Mouse (Mus musculus) neural tube, embryonic 12.5 days (tissue): ENCODE data around the gene Cbx8. TPM values are rescaled to one million over a fixed set of nuclear protein-coding genes. Genes with fewer than 3 reads are reported as not detected.

ENCODE experiments used
- ATAC-seq: fragments of 200-750 bp; cut with Nextera tagmentation; 2 replicates; pipeline ENCODE4 v1.8.0; 2017; ENCODE audit warnings: low read depth, mild to moderate bottlenecking, moderate TSS enrichment, moderate library complexity; ENCODE audit not compliant: low FRiP score
- H3K27ac ChIP-seq: fragments of 300-500 bp; sonication (generic); 2 replicates; pipeline ENCODE4 v1.5.1; 2016
- H3K27me3 ChIP-seq: fragments of 300-500 bp; sonication (generic); replicated peaks from 2 replicates; pipeline ENCODE4 v1.6.1; 2016; ENCODE audit warnings: mild to moderate bottlenecking
- H3K36me3 ChIP-seq: fragments of 300-500 bp; sonication (generic); 2 replicates; pipeline ENCODE4 v1.6.1; 2016; ENCODE audit warnings: mild to moderate bottlenecking
- H3K4me1 ChIP-seq: fragments of 300-500 bp; sonication (generic); 2 replicates; pipeline ENCODE4 v1.6.1; 2016
- H3K4me2 ChIP-seq: fragments of 300-500 bp; sonication (generic); replicated peaks from 2 replicates; pipeline ENCODE4 v1.6.1; 2016; ENCODE audit warnings: mild to moderate bottlenecking
- H3K4me3 ChIP-seq: fragments of 300-500 bp; sonication (generic); 2 replicates; pipeline ENCODE4 v1.5.1; 2016
- H3K9ac ChIP-seq: fragments of 300-500 bp; sonication (generic); 2 replicates; pipeline ENCODE4 v1.6.1; 2016; ENCODE audit warnings: mild to moderate bottlenecking
- H3K9me3 ChIP-seq: fragments of 300-500 bp; sonication (generic); 2 replicates; pipeline ENCODE4 v1.6.1; 2016; ENCODE audit warnings: mild to moderate bottlenecking
- WGBS: fragments of 180-500 bp; shearing (Covaris S2); methylation state at CpG from one replicate; pipeline ENCODE4 v1.1.7; 2016; 5-methylcytosine and 5-hydroxymethylcytosine counted together
- polyA plus RNA-seq: library from polyadenylated mRNA; unstranded; fragments of >200 nt; fragmentation: Nextera tagmentation; extraction: Ambion mirVana; gene quantifications from 2 replicates; pipeline ENCODE4 v1.2.1, GENCODE M21; 2016

The Cbx8 gene
- polyA plus RNA-seq, 1 experiment from 2014 or later = 9.9 TPM

DNA sequence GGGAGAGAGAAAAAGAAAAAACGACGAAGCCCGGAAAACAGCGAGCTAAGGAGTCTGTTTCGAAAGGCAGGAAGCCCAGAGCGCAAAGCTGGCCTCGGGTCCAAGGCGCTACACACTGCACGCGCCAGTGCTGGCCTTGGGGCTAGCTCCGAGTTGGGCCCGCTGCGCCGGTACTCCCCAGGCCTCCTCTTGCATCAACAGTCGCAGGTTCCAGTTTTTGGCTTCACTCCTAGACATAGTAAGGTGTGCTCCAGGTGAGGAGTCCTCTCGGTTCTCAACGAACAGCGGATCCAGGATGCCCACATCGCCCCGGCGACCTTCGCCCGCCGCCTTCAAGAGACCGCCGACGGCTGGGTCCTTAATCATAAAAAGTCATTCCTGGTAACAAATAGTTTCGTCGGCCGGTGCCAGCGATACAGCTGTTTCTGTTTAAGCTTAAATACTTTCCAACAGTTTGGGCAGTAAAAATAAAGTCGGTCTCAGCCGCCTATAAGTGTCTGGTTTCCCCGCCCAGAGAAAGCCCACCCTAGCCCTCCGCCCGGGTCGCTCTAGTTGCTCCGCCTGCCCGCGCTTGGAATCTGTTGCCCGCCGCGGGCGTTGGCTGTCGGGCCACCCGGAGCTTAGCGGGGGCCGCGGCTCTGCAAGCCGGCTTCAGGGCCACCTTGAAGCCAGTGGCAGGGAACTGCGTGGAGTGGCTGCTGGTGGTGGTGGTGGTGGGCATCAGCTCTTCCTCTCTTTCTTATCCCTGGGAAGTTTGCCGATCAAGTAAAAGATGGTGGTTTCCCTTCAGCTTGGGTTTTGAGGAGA is 1.9 kb upstream of the Cbx8 start:
- H3K9me3 ChIP-seq = no peaks in the 10 kb centered on the region
- no peak for ATAC-seq
- peaks cover 81% of the 10 kb centered on the region for H3K27me3 ChIP-seq
- H3K9ac ChIP-seq = no peak overlapping the region
- no peak overlapping the region for H3K27ac ChIP-seq
- WGBS = under 1% methylated on average over 52 of the region's 52 CpGs
- peaks cover 11% of the 10 kb centered on the region; the same call in 1 of the 2 replicates for H3K36me3 ChIP-seq
- H3K4me1 ChIP-seq = peaks cover 66% of the 10 kb centered on the region
- H3K4me3 ChIP-seq = no peak overlapping the region
- peak overlapping the region; percentile 93 for H3K4me2 ChIP-seq

DNA sequence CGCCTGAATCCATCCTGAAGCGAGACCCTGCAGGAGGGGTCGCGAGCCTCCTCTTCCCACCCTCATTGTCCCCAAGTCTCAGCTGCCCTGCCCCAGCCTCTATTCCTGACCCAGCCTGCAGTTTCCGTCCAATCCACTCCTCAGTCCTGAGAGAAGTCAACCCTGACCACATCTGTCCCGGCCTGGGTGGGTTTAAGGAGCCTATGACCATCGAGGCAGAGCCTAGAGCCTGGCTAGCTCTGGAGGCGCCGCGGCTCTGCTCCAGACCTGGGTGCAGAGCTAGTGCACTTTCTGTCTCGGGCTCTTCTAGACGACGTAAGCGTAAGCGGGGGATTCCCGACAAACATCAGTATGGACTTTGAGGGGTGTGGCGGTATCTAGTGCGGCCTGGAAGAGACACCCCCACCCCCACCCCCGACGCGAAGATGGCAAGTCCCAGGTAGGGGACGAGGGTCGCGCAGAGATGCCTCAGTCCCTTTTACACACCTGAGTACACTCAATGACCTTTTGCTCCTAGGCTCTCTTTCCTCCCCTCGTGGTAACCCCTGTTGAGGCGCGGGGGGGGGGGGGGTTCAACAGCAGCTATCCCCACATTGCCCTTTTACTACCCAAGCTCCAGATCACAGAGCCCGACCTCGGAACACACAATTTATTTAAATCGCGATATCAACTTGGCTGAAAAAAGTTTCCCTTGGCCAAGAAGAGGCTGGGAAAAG is 1.1 kb upstream of the Cbx8 start:
- Histone ChIP-seq H3K27me3 (peaks cover 80% of the 10 kb centered on the region), H3K4me2 (peak overlapping the region; percentile 93), H3K9me3 (no peaks in the 10 kb centered on the region), H3K9ac (peak overlapping the region; percentile 77), H3K4me1 (peaks cover 67% of the 10 kb centered on the region), H3K36me3 (peaks cover 11% of the 10 kb centered on the region; the same call in 1 of the 2 replicates), H3K27ac (no peak overlapping the region), H3K4me3 (peak overlapping the region; percentile 66)
- WGBS = under 1% methylated on average over 30 of the region's 31 CpGs
- ATAC-seq = peak; percentile 0; the same call in 1 of the 2 replicates

DNA sequence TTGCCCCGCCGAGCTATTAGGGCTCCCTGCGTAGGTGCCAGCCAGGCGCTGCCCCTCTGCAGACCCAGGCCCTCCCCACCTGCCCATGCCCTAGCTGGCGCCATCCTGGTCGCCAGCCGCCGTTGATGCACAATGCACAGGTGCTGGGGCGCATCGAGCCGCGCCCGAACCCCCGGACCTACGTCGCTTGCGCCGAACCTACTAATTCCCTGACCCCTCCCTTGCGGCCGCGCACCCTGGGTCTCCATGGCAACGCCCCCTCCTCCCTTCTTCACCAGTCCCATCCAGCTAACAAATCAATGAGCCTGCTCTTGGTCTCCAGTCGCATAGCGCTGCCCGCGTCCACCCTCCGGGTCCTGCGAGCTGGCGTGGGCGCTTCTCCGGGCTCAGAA is 552 bp upstream of the Cbx8 start:
- 0% methylated on average over 31 of the region's 31 CpGs for WGBS
- H3K9ac ChIP-seq = peak overlapping the region; percentile 77

DNA sequence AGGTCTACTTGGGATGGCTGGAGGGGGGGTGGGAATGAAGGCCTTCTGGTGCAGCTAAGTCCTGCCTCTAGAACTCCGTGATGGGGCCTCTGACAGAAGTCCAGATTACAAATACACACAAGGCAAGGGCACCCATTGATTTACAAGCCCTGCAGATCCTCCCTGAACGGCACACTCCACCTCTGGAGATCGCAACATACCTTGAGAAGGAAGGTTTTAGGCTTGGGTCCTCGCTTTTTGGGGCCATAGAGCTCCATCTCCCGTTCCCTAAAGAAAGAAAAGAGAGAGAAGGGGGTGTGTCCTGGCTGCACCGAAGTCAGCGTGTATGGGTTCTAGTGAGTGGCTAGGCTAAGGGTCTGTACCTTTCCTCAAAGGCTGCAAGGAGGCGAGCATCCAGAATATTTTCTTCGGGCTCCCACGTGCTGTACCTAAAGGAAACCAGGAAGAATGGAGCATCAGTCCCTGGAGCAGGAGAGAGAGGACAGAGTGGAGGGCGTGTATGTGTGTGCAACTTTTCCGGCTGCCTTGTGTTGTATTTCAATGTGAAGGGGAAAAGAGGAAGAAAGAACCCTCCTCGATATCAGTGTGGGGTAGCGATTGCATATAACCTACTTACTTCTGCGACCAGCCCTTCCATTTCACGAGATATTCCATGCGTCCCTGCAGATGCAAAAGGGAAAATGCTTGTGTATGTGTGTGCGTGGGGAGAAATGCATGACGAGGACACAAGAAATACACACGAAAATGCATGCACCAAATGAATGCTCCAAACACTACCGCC is 847 bp downstream of the Cbx8 start:
- 3% methylated on average over 21 of the region's 21 CpGs for WGBS
- Histone ChIP-seq H3K27ac (peak overlapping the region; percentile 82), H3K4me3 (peak overlapping the region; percentile 66), H3K4me1 (peaks cover 74% of the 10 kb centered on the region), H3K27me3 (peaks cover 78% of the 10 kb centered on the region), H3K36me3 (peaks cover 11% of the 10 kb centered on the region; the same call in 1 of the 2 replicates), H3K9ac (peak overlapping the region; percentile 80), H3K4me2 (peak overlapping the region; percentile 93), H3K9me3 (no peaks in the 10 kb centered on the region)
- ATAC-seq = no peak

More for the DNA sequence above, 552 bp upstream of the Cbx8 start:
- Histone ChIP-seq H3K27me3 (peaks cover 78% of the 10 kb centered on the region), H3K9me3 (no peaks in the 10 kb centered on the region), H3K4me2 (peak overlapping the region; percentile 93), H3K4me1 (peaks cover 65% of the 10 kb centered on the region), H3K27ac (peak overlapping the region; percentile 80), H3K36me3 (peaks cover 11% of the 10 kb centered on the region; the same call in 1 of the 2 replicates), H3K4me3 (peak overlapping the region; percentile 66)
- peak; percentile 74; the same call in 1 of the 2 replicates for ATAC-seq

DNA sequence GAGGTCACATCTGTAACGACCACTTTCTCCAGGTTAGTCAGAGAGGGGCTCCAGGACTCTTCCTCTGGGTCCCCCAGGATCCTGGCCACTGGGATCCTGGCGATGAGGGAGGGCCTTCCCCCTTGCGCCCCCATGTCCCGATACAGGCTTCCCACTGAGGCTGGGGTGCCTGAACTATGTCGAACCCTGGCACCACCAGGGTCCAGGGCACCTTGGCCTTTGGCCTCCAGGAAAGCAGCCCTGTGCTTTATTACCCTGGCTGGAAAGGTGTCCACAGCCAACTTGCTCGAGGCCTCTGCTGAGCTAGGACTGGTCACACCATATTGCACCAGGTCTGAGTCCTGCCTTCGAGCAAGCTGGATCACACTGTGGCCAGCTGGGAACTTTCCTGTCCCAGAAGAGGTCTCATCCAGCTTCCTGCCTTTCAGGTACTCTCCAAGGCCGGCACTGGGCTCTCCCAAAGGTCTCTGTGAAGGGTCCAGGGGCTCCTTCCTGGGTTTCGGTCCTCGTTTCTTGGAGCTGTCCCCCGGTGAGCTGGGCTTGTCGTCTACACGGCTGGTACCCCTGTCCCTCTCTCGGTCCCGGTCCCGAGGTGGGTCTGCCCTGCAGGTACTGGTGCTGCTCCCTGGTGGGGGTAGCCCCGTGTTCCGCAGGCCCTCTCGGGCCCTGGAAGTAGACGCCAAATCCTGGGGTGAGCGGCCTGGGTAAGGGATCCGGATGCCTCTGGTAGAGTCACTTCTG is 1.9 kb downstream of the Cbx8 start:
- no peak for ATAC-seq

DNA sequence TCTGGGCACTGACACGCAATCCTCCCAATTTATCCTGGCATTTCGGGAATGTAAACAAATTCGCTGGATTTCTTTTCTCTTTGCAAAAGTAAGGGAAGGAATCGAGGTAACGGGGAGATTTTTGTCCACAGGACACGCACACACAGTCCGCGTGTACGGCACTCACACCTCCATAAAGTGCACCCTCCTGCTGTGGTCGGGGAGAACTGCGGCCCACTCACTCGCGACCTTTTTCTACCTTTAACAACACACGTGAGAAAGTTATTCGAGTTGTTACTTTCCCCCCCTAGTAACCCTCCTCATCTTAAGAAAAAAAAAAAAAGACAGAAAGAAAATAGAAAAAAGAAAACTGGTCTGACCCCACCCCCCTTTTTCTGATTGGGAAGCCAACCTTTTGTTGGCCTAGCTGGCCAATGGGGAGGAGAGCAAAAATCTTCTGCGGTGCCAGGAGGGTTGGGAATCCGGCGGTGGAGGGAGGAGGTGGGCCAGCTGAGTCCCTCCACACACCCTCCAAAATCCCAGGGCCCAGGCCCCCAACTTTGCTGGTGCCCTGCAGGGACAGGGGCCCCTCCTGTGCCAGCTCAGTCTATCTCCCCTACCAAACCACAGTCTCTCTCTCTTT is 2.9 kb downstream of the Cbx8 start:
- peaks cover 79% of the 10 kb centered on the region for H3K4me1 ChIP-seq
- no peak overlapping the region for H3K9ac ChIP-seq
- H3K27ac ChIP-seq = no peak overlapping the region
- WGBS = 3% methylated on average over 18 of the region's 18 CpGs
- no peak for ATAC-seq
- peaks cover 11% of the 10 kb centered on the region; the same call in 1 of the 2 replicates for H3K36me3 ChIP-seq
- H3K27me3 ChIP-seq = peaks cover 64% of the 10 kb centered on the region
- no peaks in the 10 kb centered on the region for H3K9me3 ChIP-seq
- H3K4me3 ChIP-seq = peak overlapping the region; percentile 40
- H3K4me2 ChIP-seq = peak overlapping the region; percentile 83

More for the DNA sequence above, 1.9 kb downstream of the Cbx8 start:
- Histone ChIP-seq H3K4me2 (peak overlapping the region; percentile 93), H3K4me1 (peaks cover 79% of the 10 kb centered on the region), H3K9ac (0 out of 2 replicates have a peak overlapping the region, but pooled peaks have one; percentile 1), H3K9me3 (no peaks in the 10 kb centered on the region), H3K27ac (no peak overlapping the region), H3K36me3 (peaks cover 11% of the 10 kb centered on the region; the same call in 1 of the 2 replicates), H3K4me3 (no peak overlapping the region), H3K27me3 (peaks cover 75% of the 10 kb centered on the region)
- 19% methylated on average over 22 of the region's 22 CpGs for WGBS

DNA sequence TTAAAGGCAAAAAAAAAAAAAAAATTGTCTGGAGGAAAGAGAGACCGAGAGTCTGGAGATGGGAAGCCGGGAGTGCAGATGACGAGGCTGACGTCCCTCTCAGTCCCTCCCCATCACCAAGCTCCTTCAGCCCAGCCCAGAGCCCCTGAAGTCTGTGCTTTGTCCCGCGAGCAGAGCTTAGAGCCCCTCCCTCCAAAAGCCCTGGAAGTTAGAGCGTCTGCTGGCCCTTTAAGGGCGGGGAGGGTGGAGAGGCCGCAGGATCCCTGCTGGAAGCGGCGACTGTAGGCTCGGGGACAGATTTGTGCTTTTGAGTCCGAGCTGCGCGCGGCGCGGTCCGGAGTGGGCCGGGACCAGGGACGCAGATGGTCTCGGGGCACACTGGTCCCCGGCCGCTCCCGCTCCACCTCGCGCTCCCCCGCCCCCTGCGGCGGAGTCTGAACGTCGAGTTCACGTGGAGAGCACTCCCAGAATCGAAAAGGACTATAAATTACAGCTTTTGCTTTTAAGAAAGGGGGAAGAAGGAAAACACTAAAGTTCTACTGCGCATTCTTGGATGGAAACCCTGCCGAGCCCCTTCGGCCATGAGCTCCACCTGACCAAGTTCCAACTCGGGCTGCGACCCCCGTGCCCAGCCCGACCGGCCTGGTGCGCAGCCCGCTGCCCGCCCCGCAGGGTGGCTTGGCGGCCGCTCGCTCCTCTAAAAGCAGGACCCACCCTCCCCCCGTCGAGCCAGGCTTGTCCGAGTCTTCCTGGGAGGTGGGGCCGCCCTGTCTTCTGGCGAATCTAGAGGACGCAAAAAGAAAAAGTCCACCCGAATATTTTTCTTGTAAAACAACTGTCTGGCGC is 3.6 kb downstream of the Cbx8 start:
- no peak for ATAC-seq
- Histone ChIP-seq H3K27me3 (peaks cover 57% of the 10 kb centered on the region), H3K9me3 (no peaks in the 10 kb centered on the region), H3K4me2 (peak overlapping the region; percentile 83), H3K4me3 (peak overlapping the region; percentile 40), H3K27ac (no peak overlapping the region), H3K9ac (peak overlapping the region; percentile 62), H3K4me1 (peaks cover 73% of the 10 kb centered on the region), H3K36me3 (peaks cover 11% of the 10 kb centered on the region; the same call in 1 of the 2 replicates)
- under 1% methylated on average over 57 of the region's 57 CpGs for WGBS

DNA sequence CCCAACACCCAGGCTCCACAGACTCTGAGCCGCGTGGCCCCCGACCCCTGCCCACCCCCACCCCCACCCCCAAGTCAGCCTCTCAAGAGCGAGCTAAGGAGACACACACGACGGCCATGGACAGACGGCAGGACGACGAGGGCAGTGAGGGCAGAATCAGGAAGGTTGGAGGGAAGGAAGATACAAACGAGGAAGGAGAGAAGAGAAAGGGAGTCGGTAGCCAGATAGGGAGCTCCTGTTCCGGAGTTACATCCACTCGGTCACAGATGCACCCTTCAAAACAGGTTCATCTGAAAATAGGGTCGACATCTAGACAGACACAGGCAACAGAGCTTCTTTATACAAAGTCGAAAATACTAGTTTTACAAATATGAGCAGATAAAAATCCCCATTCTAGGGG is 4.3 kb downstream of the Cbx8 start:
- Histone ChIP-seq H3K4me1 (peaks cover 66% of the 10 kb centered on the region), H3K4me3 (no peak overlapping the region), H3K9me3 (no peaks in the 10 kb centered on the region), H3K9ac (no peak overlapping the region), H3K4me2 (peak overlapping the region; percentile 83), H3K36me3 (peaks cover 11% of the 10 kb centered on the region; the same call in 1 of the 2 replicates), H3K27me3 (peaks cover 50% of the 10 kb centered on the region), H3K27ac (no peak overlapping the region)
- 1% methylated on average over 15 of the region's 15 CpGs for WGBS
- no peak for ATAC-seq

DNA sequence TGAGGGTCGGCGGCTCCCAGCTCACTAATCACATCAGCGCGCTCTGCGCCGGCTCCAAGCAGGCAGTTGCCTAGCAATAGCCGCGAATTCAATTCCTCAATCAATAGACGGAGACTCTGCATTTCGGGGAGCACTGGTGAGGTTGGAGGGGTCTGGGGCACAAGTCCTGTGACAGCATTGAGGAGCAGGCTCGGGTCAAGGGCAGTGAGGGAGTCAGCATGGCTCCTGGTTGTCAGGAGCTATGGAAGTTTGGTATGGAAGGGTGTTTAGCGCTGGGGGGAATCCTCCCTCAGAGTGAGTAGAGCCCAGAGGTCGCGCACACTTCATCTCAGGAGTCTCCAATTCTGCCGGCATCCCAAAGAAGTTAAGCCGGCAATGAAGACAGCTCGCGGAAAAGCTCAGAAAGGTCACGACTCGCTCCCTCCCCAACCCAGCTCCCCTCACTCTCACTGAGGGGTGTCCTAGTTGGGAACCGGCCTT is 5.0 kb downstream of the Cbx8 start:
- no peak for ATAC-seq
- H3K27ac ChIP-seq = no peak overlapping the region
- WGBS = under 1% methylated on average over 21 of the region's 21 CpGs
- 0 out of 2 replicates have a peak overlapping the region, but pooled peaks have one; percentile 0 for H3K4me3 ChIP-seq
- H3K4me1 ChIP-seq = peaks cover 62% of the 10 kb centered on the region
- peak overlapping the region; percentile 21; the same call in 1 of the 2 replicates for H3K4me2 ChIP-seq
- peaks cover 14% of the 10 kb centered on the region for H3K36me3 ChIP-seq
- H3K27me3 ChIP-seq = peaks cover 50% of the 10 kb centered on the region
- H3K9ac ChIP-seq = no peak overlapping the region
- no peaks in the 10 kb centered on the region for H3K9me3 ChIP-seq

DNA sequence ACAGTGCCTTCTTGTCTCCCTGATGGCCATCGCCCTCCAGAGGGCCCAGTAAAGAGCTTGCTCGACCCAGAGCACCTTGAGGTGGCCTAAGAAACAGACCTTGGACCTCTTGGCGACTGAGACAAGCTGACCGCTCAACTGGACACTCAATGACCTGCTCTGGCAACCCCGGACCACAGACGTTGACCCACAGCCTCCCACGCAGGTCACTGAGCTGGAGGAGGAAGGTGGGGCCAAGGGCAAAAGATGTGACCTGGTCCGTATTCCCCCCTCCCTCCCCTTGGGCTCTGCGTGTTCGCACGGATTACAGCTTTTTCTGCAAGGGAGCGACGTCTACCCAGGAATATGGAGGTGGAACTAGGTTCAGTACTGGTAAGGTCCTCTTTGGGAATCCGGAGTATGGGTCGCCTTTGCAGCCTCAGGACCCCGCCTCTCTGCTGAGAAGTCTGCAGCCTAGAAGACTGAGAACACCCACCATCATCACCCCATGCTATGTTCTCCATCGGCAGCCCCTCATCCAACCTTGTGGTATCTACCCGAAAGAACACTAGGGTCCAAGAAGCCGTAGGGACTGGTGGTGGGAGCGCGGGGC is 5.6 kb downstream of the Cbx8 start:
- WGBS = under 1% methylated on average over 21 of the region's 21 CpGs
- peak overlapping the region; percentile 21; the same call in 1 of the 2 replicates for H3K4me2 ChIP-seq
- no peaks in the 10 kb centered on the region for H3K9me3 ChIP-seq
- H3K4me1 ChIP-seq = peaks cover 59% of the 10 kb centered on the region
- no peak overlapping the region for H3K27ac ChIP-seq
- H3K36me3 ChIP-seq = peaks cover 20% of the 10 kb centered on the region
- ATAC-seq = no peak
- peak overlapping the region; percentile 0; the same call in 1 of the 2 replicates for H3K4me3 ChIP-seq
- H3K27me3 ChIP-seq = peaks cover 50% of the 10 kb centered on the region
- H3K9ac ChIP-seq = no peak overlapping the region
